Mouse (Mus musculus): ENCODE results near the gene Med21. TPM values are rescaled to one million over a fixed set of nuclear protein-coding genes. Genes with fewer than 3 reads are reported as not detected.

The Med21 gene
- polyA plus RNA-seq (2017; shearing (Covaris generic)): 81.4 TPM

DNA sequence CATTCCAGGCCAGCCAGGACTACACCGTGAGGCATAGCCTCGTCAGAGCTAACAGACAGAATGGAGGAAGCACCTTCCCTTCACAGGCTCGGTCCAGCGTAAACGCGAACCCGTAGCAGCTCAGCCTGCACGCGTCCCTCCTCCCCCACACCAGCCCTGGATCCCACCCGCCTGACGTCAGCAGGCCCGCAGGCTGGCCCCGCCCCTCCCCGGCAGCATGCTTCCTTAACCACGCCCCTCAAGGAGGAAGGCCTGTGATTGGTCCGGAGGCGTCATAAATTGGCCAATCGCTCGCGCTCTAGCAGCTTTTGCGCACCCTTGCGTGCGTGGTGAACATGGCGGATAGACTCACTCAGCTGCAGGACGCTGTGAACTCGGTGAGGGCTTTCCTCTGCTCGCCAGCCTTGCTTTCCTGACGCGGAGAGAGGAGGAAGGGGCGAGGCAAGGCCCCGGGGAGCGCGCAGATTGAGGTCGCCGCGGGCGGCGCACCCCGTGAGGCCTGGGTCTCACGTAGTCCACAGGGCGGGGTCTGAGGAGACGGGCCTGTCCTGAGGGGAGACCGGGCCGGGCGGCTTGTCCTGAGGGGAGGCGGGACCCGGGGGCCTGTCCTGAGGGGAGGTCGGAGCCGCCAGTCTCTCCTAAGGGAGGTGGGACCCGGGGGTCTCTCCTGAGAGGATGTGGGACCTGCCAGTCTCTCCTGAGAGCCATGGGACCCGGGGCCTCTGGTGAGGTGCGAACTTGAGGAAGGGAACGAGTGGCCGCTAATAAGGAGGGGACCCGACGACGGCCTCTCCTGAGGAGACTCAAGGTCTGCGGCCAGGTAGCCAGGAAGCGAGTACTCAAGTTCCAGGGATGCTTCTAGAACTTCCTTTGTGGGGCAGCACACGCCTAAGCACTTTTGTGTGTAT, at the start of gene Med21, which contains the start of gene Tm7sf3:
Gene Med21, plus strand, starts transcription at position 272 of the 908 bp plus-strand sequence.
Gene Tm7sf3, minus strand, starts transcription at position 549 of the 908 bp plus-strand sequence.

Other genes starting within 250 kb of the Med21 start
- 211 TPM for gene Itpr2, start 140.3 kb upstream of the Med21 start, polyA plus RNA-seq (2017; shearing (Covaris generic))
- gene Fgfr1op2, start 65.3 kb upstream of the Med21 start, polyA plus RNA-seq (2017; shearing (Covaris generic)): 164 TPM
- 87.2 TPM for gene Ints13, start 64.7 kb upstream of the Med21 start, polyA plus RNA-seq (2017; shearing (Covaris generic))
- 24.4 TPM for gene Tm7sf3, start 277 bp downstream of the Med21 start, polyA plus RNA-seq (2017; shearing (Covaris generic))
- 10.9 TPM for gene Stk38l, start 82.4 kb downstream of the Med21 start, polyA plus RNA-seq (2017; shearing (Covaris generic))
- 0.85 TPM for gene Arntl2, start 153.5 kb downstream of the Med21 start, polyA plus RNA-seq (2017; shearing (Covaris generic))
- not detected for gene Smco2, start 207.6 kb downstream of the Med21 start, polyA plus RNA-seq (2017; shearing (Covaris generic))
- gene Ppfibp1, start 245.9 kb downstream of the Med21 start, polyA plus RNA-seq (2017; shearing (Covaris generic)): 8.1 TPM